Mouse (Mus musculus) heart, embryonic 16.5 days (tissue): ENCODE measurements around the gene Abcd2. TPM values are rescaled to one million over a fixed set of nuclear protein-coding genes. Genes with fewer than 3 reads are reported as not detected.

Experiments
- ATAC-seq: fragments of 200-750 bp; cut with Nextera tagmentation; replicated peaks from 2 replicates; pipeline ENCODE4 v1.8.0; 2017; ENCODE audit warnings: moderate number of reproducible peaks; ENCODE audit not compliant: insufficient read depth, low FRiP score; ENCODE audit errors: extremely low read depth
- H3K27ac ChIP-seq: fragments of 300-500 bp; sonication (generic); 2 replicates; pipeline ENCODE4 v1.5.1; 2014; ENCODE audit warnings: mild to moderate bottlenecking, low read length, control low read depth, moderate library complexity
- H3K27me3 ChIP-seq: fragments of 300-500 bp; sonication (generic); 2 replicates; pipeline ENCODE4 v1.6.1; 2014; ENCODE audit warnings: low read length, mixed read lengths; ENCODE audit not compliant: control insufficient read depth, insufficient read depth
- H3K36me3 ChIP-seq: fragments of 300-500 bp; sonication (generic); 2 replicates; pipeline ENCODE4 v1.6.1; 2014; ENCODE audit not compliant: control insufficient read depth, insufficient read depth
- H3K4me1 ChIP-seq: fragments of 300-500 bp; sonication (generic); 2 replicates; pipeline ENCODE4 v1.6.1; 2014; ENCODE audit warnings: low read length, mixed read lengths; ENCODE audit not compliant: control insufficient read depth, insufficient read depth
- H3K4me2 ChIP-seq: fragments of 300-500 bp; sonication (generic); 2 replicates; pipeline ENCODE4 v1.6.1; 2014; ENCODE audit warnings: low read depth, mild to moderate bottlenecking, control low read depth, low read length
- H3K4me3 ChIP-seq: fragments of 300-500 bp; sonication (generic); 2 replicates; pipeline ENCODE4 v1.5.1; 2014; ENCODE audit warnings: mild to moderate bottlenecking, control low read depth, low read length
- H3K9ac ChIP-seq: fragments of 300-500 bp; sonication (generic); 2 replicates; pipeline ENCODE4 v1.6.1; 2014; ENCODE audit warnings: low read length, control low read depth
- H3K9me3 ChIP-seq: fragments of 300-500 bp; sonication (generic); replicated peaks from 2 replicates; pipeline ENCODE4 v1.6.1; 2016; ENCODE audit warnings: low read length; ENCODE audit not compliant: control insufficient read depth
- WGBS: fragments of 180-500 bp; shearing (Covaris S2); extraction: QIAGEN DNeasy Blood & Tissue Kit; methylation state at CpG from one replicate; pipeline ENCODE4 v1.1.7; 2014; 5-methylcytosine and 5-hydroxymethylcytosine counted together
- polyA plus RNA-seq: library from polyadenylated mRNA; unstranded; fragments of >200 nt; fragmentation: Nextera tagmentation; extraction: Ambion mirVana; gene quantifications from 2 replicates; pipeline ENCODE4 v1.2.1, GENCODE M21; 2015

Abcd2 gene
- polyA plus RNA-seq, 1 experiment from 2014 or later, result 0.50 TPM

DNA sequence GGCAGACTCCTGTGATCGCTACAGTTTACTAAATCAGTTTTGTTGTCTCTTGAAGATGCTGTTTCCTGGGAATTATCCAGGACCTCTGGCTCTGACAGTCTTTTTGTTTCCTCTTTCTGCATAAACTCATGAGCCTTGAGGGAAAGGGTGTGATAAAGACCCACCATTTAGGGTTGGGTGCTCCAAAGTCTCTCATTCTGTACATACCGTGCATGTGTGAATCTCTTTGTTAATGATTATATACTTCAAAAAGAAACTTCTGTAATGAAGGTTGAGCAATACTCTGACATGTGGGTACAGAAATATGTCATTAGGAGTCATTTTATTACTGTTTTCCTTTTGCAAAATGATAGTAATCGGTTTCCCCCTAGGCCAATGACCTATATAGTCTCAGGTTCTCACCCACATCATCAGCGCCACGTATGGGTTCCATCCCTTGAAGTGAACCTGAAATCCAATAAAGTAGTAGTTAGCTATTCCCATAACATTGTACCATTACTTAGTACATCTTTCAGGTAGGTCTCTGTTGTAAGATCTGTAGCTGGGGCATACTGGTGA, 83.4 kb downstream of the Abcd2 start:
- 92% methylated on average over 5 of the region's 5 CpGs for WGBS

DNA sequence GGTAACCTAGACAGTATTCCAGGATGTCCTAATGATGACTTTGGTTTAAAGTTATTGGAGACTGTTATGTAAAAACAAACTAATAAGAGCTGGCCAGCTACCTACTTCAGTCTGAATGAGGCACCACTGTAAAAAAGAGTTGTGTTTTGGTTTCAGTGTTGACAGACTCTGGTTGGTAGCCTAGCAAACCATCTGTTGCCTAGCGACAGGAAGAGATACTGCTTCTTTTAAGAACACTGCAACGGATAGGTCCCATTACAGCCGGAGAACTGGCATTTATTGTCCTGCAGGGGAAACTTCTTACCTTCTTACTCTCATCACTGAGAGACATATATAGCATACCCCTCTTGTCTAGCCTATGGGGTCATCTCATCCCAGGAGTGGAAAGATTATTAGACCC, 86.7 kb downstream of the Abcd2 start:
- no peak overlapping the region for H3K4me3 ChIP-seq
- WGBS, result 31% methylated on average over 3 of the region's 3 CpGs
- H3K27me3 ChIP-seq, result no peaks in the 10 kb centered on the region
- no peak overlapping the region for H3K4me2 ChIP-seq
- H3K9me3 ChIP-seq, result no peaks in the 10 kb centered on the region
- H3K36me3 ChIP-seq, result no peaks in the 10 kb centered on the region
- no peaks in the 10 kb centered on the region for H3K4me1 ChIP-seq
- no peak overlapping the region for H3K27ac ChIP-seq
- ATAC-seq, result no peak
- H3K9ac ChIP-seq, result no peak overlapping the region

More for the DNA sequence above, 83.4 kb downstream of the Abcd2 start:
- Histone ChIP-seq H3K9ac (no peak overlapping the region), H3K27ac (no peak overlapping the region), H3K4me1 (no peaks in the 10 kb centered on the region), H3K4me3 (no peak overlapping the region), H3K27me3 (no peaks in the 10 kb centered on the region), H3K9me3 (no peaks in the 10 kb centered on the region), H3K4me2 (no peak overlapping the region), H3K36me3 (no peaks in the 10 kb centered on the region)
- no peak for ATAC-seq

DNA sequence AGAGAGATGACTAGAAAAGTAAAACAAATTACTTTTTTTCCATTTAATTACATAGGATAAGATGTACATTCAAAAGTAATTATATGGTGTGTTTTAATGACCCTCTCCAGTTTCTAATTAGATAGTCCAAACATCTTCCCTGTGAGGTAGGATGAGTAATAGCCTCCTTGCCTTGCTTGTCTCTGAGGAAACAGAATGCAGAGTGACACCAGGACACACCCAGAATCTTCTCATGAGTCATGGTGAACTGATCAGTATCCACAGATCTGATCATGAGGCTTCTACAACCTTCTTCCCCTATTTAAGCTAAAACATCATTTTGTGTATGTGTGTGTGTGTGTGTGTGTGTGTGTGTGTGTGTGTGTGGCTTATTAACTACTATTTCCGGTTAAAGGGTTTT, 87.3 kb downstream of the Abcd2 start:
- Histone ChIP-seq H3K36me3 (no peaks in the 10 kb centered on the region), H3K4me1 (no peaks in the 10 kb centered on the region), H3K27me3 (no peaks in the 10 kb centered on the region), H3K27ac (no peak overlapping the region), H3K4me2 (no peak overlapping the region), H3K4me3 (no peak overlapping the region), H3K9me3 (no peaks in the 10 kb centered on the region), H3K9ac (no peak overlapping the region)
- ATAC-seq, result no peak
- 89% methylated on average over 1 of the region's 1 CpGs for WGBS

- no peaks in the 10 kb centered on the region for H3K4me1 ChIP-seq
- no peak for ATAC-seq
- H3K4me3 ChIP-seq, result no peak overlapping the region
- H3K9ac ChIP-seq, result no peak overlapping the region
- 63% methylated on average over 14 of the region's 14 CpGs for WGBS
- no peak overlapping the region for H3K27ac ChIP-seq
- H3K36me3 ChIP-seq, result no peaks in the 10 kb centered on the region
- H3K27me3 ChIP-seq, result no peaks in the 10 kb centered on the region
- no peaks in the 10 kb centered on the region for H3K9me3 ChIP-seq
- no peak overlapping the region for H3K4me2 ChIP-seq
Measured at GRCm38 (mm10) chr15:91103814-91104213, 87.8 kb downstream of the Abcd2 start.

DNA sequence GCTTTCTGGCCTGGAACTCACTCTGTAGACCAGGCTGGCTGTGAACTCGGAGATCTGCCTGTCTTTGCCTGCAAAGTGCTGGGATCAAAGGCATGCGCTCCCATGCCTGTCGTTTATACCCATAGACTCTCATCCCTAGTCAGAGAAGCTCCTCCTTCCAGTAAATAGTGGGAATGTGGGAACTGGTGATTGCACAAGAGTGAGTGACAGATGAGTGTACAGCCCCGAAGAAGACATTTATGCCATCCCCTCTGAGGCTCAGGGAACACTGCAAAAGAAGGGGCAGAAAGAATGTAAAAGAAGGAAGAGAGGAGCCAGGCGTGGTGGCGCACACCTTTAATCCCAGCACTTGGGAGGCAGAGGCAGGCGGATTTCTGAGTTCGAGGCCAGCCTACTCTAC, 88.3 kb downstream of the Abcd2 start:
- Histone ChIP-seq H3K27me3 (no peaks in the 10 kb centered on the region), H3K4me1 (0 out of 2 replicates have a peak, but pooled peaks cover 1% of the 10 kb centered on the region), H3K36me3 (no peaks in the 10 kb centered on the region), H3K27ac (no peak overlapping the region), H3K4me2 (no peak overlapping the region), H3K4me3 (no peak overlapping the region), H3K9ac (no peak overlapping the region), H3K9me3 (no peaks in the 10 kb centered on the region)
- 80% methylated on average over 8 of the region's 8 CpGs for WGBS
- no peak for ATAC-seq

- no peak for ATAC-seq
- no peaks in the 10 kb centered on the region for H3K27me3 ChIP-seq
- 0 out of 2 replicates have a peak, but pooled peaks cover 6% of the 10 kb centered on the region for H3K4me1 ChIP-seq
- no peaks in the 10 kb centered on the region for H3K36me3 ChIP-seq
- 76% methylated on average over 6 of the region's 6 CpGs for WGBS
- H3K4me3 ChIP-seq, result no peak overlapping the region
- H3K9me3 ChIP-seq, result no peaks in the 10 kb centered on the region
- H3K27ac ChIP-seq, result no peak overlapping the region
- H3K4me2 ChIP-seq, result no peak overlapping the region
- H3K9ac ChIP-seq, result no peak overlapping the region
Measured at GRCm38 (mm10) chr15:91096606-91097005, 95.0 kb downstream of the Abcd2 start.

Other genes starting within 250 kb of the Abcd2 start
- gene Kif21a, start 141.9 kb downstream of the Abcd2 start, polyA plus RNA-seq, result 4.1 and 5.1 TPM in 2 replicates
- gene CN725425, start 7.7 kb upstream of the Abcd2 start, polyA plus RNA-seq, result not detected in 2 replicates